Mouse (Mus musculus): Measurements from ENCODE around the gene Secisbp2l.

GRCm38 (mm10) chr2:125791485-125791885, 8.8 kb upstream of the Secisbp2l start:
- TF ChIP-seq EP300 (IDR thresholded peaks at IDR 0.05) (peak; percentile 24; the same call in 1 of the 2 replicates), CTCF (IDR thresholded peaks at IDR 0.05) (no peak)

Data from lung, postnatal 0 days (tissue).